20 mouse cellular contexts compared by ENCODE assay signal in genomic region chr3:51555583-51555982, GRCm38 (mm10). TPM values are rescaled to one million over a fixed set of nuclear protein-coding genes. Genes with fewer than 3 reads are reported as not detected.
DNase-seq lines count a peak whose midpoint lies in the region; ATAC-seq and TF ChIP-seq lines count a peak whose summit lies in the region.
"Had no signal": no experiment of that assay in that cellular context is flagged by ENCODE, and none has a peak within 500 bp of the region (broad histone marks: within the 10 kb centered on the region; RNA-seq: fewer than 3 reads in every experiment).

No protein-coding gene starts in this region.

- H3K4me3 ChIP-seq in lung, postnatal 0 days (ENCODE audit: low read depth, low read length), result no peak overlapping the region
- H3K4me3 ChIP-seq in limb, embryonic 10.5 days, result no peak overlapping the region
- H3K4me3 ChIP-seq: embryonic facial prominence, embryonic 13.5 days; heart, embryonic 10.5 days; hindbrain, embryonic 15.5 days; limb, embryonic 15.5 days; midbrain, embryonic 10.5 days had no signal

- TF ChIP-seq CTCF in lung, postnatal 0 days (IDR thresholded peaks at IDR 0.05), result no peak
- TF ChIP-seq CTCF in Patski (IDR thresholded peaks at IDR 0.05), result no peak

- CTCF ChIA-PET in Patski (lab: Charles Lee), result interaction anchor here (0.9 to 1.2 kb wide), 4 partner anchors 10 to 25 kb away, joined by 3 read pairs; no protein-coding TSS in a partner anchor

- no peaks in the 10 kb centered on the region for H3K9me3 ChIP-seq in lung, postnatal 0 days (ENCODE audit: low read length)
- H3K9me3 ChIP-seq in limb, embryonic 10.5 days (replicated peaks), result no peaks in the 10 kb centered on the region
- H3K9me3 ChIP-seq: embryonic facial prominence, embryonic 13.5 days; heart, embryonic 10.5 days; hindbrain, embryonic 15.5 days; limb, embryonic 15.5 days; midbrain, embryonic 10.5 days had no signal

- peaks cover 6% of the 10 kb centered on the region; the same call in 1 of the 2 replicates for H3K4me1 ChIP-seq in lung, postnatal 0 days (ENCODE audit: insufficient read depth, low read depth, low read length)
- peaks cover 47% of the 10 kb centered on the region for H3K4me1 ChIP-seq in limb, embryonic 10.5 days

- no peak for ATAC-seq in lung, postnatal 0 days
- peak; percentile 53 for ATAC-seq in Patski

- no peak overlapping the region for H3K9ac ChIP-seq in lung, postnatal 0 days (replicated peaks; ENCODE audit: low read depth)
- H3K9ac ChIP-seq: embryonic facial prominence, embryonic 13.5 days; hindbrain, embryonic 15.5 days; limb, embryonic 15.5 days had no signal

- H3K27ac ChIP-seq in lung, postnatal 0 days (ENCODE audit: low read length), result no peak overlapping the region
- H3K27ac ChIP-seq in limb, embryonic 10.5 days, result no peak overlapping the region
- H3K27ac ChIP-seq: embryonic facial prominence, embryonic 13.5 days; hindbrain, embryonic 15.5 days; limb, embryonic 15.5 days; midbrain, embryonic 10.5 days had no signal

- no peaks in the 10 kb centered on the region for H3K36me3 ChIP-seq in lung, postnatal 0 days (ENCODE audit: insufficient read depth, low read length)
- H3K36me3 ChIP-seq in limb, embryonic 10.5 days, result peaks cover 8% of the 10 kb centered on the region; the same call in 1 of the 2 replicates
- H3K36me3 ChIP-seq: embryonic facial prominence, embryonic 13.5 days; hindbrain, embryonic 15.5 days; limb, embryonic 15.5 days had no signal

- DNase-seq in cerebellum, adult 9-11 months, result peak; percentile 57
- no peak for DNase-seq in cerebellum, postnatal 14 days
- DNase-seq in lung, postnatal 25 days (ENCODE audit: low spot score), result peak; percentile 18
- no peak for DNase-seq in lung, postnatal 0 days (ENCODE audit: low spot score)
- peak; percentile 88 for DNase-seq in Patski (ENCODE audit: low read depth, low spot score)
- no peak for DNase-seq in ovary, postnatal 36 days (ENCODE audit: low spot score)
- no peak for DNase-seq in limb, embryonic 10.5 days (ENCODE audit: low spot score)
- DNase-seq: adrenal gland, postnatal 14 days; gastrocnemius, postnatal 25 days; heart, postnatal 10 days; kidney, adult 11 months; kidney, postnatal 10 days; layer of hippocampus, adult 9-11 months; lung, postnatal 14 days; thymus, postnatal 36 days had no signal

- no peak for TF ChIP-seq EP300 in lung, postnatal 0 days (IDR thresholded peaks at IDR 0.05)

- H3K27me3 ChIP-seq in lung, postnatal 0 days (replicated peaks; ENCODE audit: insufficient read depth, low read length), result no peaks in the 10 kb centered on the region
- H3K27me3 ChIP-seq in Patski, result no peaks in the 10 kb centered on the region
- no peaks in the 10 kb centered on the region for H3K27me3 ChIP-seq in limb, embryonic 10.5 days (ENCODE audit: low read depth, poor library complexity, severe bottlenecking)
- H3K27me3 ChIP-seq: embryonic facial prominence, embryonic 13.5 days; hindbrain, embryonic 15.5 days; limb, embryonic 15.5 days had no signal

- in situ Hi-C loops in Patski (cut with MboI; ENCODE audit: low pct_unique_long_range_greater_than_20kb), result no loop called here

- H3K4me2 ChIP-seq in lung, postnatal 0 days (replicated peaks; ENCODE audit: low read depth, low read length), result no peak overlapping the region
- H3K4me2 ChIP-seq: embryonic facial prominence, embryonic 13.5 days; hindbrain, embryonic 15.5 days; limb, embryonic 15.5 days had no signal

- WGBS in lung, postnatal 0 days, result 78% methylated on average over 8 of the region's 8 CpGs
- 82% methylated on average over 8 of the region's 8 CpGs for WGBS in limb, embryonic 10.5 days

- POLR2A ChIA-PET in Patski (lab: Charles Lee), result interaction anchor here (1.1 to 1.6 kb wide), 4 partner anchors 10 to 27 kb away, joined by 3 to 4 read pairs (median 4); no protein-coding TSS in a partner anchor

RNA-seq across cellular contexts. Expression of gene Setd7, which starts 5.1 kb away (rescaled TPM):
- polyA plus RNA-seq in lung, postnatal 0 days (2015; fragmentation: Nextera tagmentation; extraction: Ambion mirVana), result 2.1 TPM in 2 replicates
- polyA plus RNA-seq in Patski (2021), result 76.5 TPM
- 2.7 and 4.8 TPM in 2 replicates for polyA plus RNA-seq in limb, embryonic 10.5 days (2016; fragmentation: Nextera tagmentation; extraction: Ambion mirVana)

Comparison
In these comparisons a context has a peak if more than half of its experiments do, and no peak if none do; other contexts are left out.
1. DNase-seq: peak in cerebellum, adult 9-11 months (single experiment), lung, postnatal 25 days (single experiment) and Patski (single experiment); none in cerebellum, postnatal 14 days (0 of 2), lung, postnatal 0 days (single experiment), ovary, postnatal 36 days (single experiment) and limb, embryonic 10.5 days (single experiment).
2. RNA of gene Setd7, which starts 5.1 kb away (polyA plus RNA-seq): 76.5 TPM in Patski (single experiment); 2.7 to 4.8 TPM in limb, embryonic 10.5 days and 2.1 TPM in lung, postnatal 0 days; every median in the first group is over 10 times any median in the second.